Mouse (Mus musculus) spleen, adult 2 months (tissue): Measurements from ENCODE around the gene Akap5. TPM values are rescaled to one million over a fixed set of nuclear protein-coding genes. Genes with fewer than 3 reads are reported as not detected.

ENCODE experiments used
- DNase-seq, 2 experiments: peaks; one replicate each; pipeline versions ENCODE4 v3.0.0 to v3.0.0-alpha.2; 2012 to 2021; ENCODE audit warnings: low spot score in 2 of 2, low read depth in 1 of 2
- H3K27ac ChIP-seq: fragments of 200-500 bp; 2 replicates; pipeline ENCODE4 v1.5.1; 2012; ENCODE audit warnings: low read length, inconsistent platforms; ENCODE audit not compliant: insufficient read depth
- H3K27me3 ChIP-seq: fragments of 200-500 bp; 2 replicates; pipeline ENCODE4 v1.6.1; 2012; ENCODE audit warnings: mild to moderate bottlenecking, moderate library complexity, low read length, inconsistent platforms; ENCODE audit not compliant: control insufficient read depth, insufficient read depth
- H3K36me3 ChIP-seq: fragments of 200-500 bp; 2 replicates; pipeline ENCODE4 v1.6.1; 2012; ENCODE audit warnings: mild to moderate bottlenecking, low read length, inconsistent platforms; ENCODE audit not compliant: control insufficient read depth, insufficient read depth
- H3K4me1 ChIP-seq: fragments of 200-500 bp; 2 replicates; pipeline ENCODE4 v1.6.1; 2011; ENCODE audit warnings: inconsistent platforms; ENCODE audit not compliant: control insufficient read depth, insufficient read depth, insufficient read length
- H3K4me3 ChIP-seq: fragments of 200-500 bp; 2 replicates; pipeline ENCODE4 v1.5.1; 2011; ENCODE audit warnings: mild to moderate bottlenecking, inconsistent platforms; ENCODE audit not compliant: insufficient read depth, insufficient read length; ENCODE audit errors: extremely low read depth
- CTCF ChIP-seq: fragments of 200-500 bp; IDR thresholded peaks from 2 replicates; pipeline ENCODE4 v1.5.1; 2011; ENCODE audit warnings: mild to moderate bottlenecking, inconsistent platforms; ENCODE audit not compliant: insufficient read depth, insufficient read length, insufficient replicate concordance; ENCODE audit errors: extremely low read depth
- POLR2A ChIP-seq: fragments of 200-500 bp; IDR thresholded peaks from 2 replicates; pipeline ENCODE4 v1.6.1; 2011; ENCODE audit warnings: low read depth, low read length, inconsistent platforms
- WGBS: fragments of 180-500 bp; shearing (Covaris S2); methylation state at CpG from one replicate; pipeline ENCODE4 v1.1.7; 2018; 5-methylcytosine and 5-hydroxymethylcytosine counted together
- polyA plus RNA-seq: library from polyadenylated mRNA; depleted of rRNA; stranded (reverse); fragments of >200 nt; gene quantifications from 2 replicates; pipeline ENCODE4 v1.2.3, GENCODE M21; 2012

Gene Akap5
- polyA plus RNA-seq, 1 experiment, result 0.29 TPM

DNA sequence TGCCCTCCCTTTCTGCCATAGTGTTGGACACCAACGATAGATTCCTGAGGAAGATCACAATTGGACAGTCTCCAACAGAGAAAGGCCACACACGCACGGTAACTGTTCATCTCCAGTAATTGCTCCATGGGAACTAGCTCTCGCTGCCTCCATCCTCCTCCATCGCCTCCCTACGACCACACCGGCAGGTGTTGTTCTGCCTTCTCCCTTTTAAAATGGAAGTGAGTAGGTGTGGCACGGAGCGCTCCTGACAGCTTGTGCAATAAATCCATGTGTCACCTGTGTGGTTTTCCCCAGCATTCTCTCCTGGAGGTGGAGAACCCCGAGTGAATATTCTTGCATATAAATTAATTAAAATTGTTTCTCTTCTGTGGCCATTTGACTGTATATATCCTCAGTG, 24.3 kb upstream of the Akap5 start:
- no peak for TF ChIP-seq POLR2A
- no peak for TF ChIP-seq CTCF
- no peaks in the 10 kb centered on the region for H3K4me1 ChIP-seq
- no peak overlapping the region for H3K4me3 ChIP-seq
- H3K27ac ChIP-seq, result no peak overlapping the region
- WGBS, result 94% methylated on average over 10 of the region's 10 CpGs
- no peaks in the 10 kb centered on the region for H3K27me3 ChIP-seq
- DNase-seq, result no peak
- H3K36me3 ChIP-seq, result peaks cover 27% of the 10 kb centered on the region

DNA sequence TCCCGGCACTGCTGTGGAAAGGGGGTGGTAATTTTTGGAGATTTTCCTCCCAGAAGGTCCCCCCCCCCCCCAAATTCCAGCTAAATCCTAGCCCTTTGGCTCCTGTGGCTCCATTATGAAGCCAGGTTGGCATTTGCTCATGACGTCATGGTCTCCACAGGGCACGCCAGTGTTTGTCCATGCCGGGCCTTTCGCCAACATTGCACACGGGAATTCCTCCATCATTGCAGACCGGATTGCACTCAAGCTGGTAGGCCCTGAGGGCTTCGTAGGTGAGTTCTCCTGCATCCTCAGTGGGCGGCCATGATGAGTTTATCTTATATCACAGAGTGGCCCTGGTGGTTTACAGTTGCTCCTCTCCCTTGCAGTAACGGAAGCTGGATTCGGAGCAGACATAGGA, 21.2 kb upstream of the Akap5 start:
- TF ChIP-seq CTCF (no peak), POLR2A (no peak)
- no peak for DNase-seq
- H3K4me3 ChIP-seq, result no peak overlapping the region
- H3K4me1 ChIP-seq, result peaks cover 2% of the 10 kb centered on the region; the same call in 1 of the 2 replicates
- peaks cover 20% of the 10 kb centered on the region for H3K36me3 ChIP-seq
- 95% methylated on average over 11 of the region's 11 CpGs for WGBS
- no peak overlapping the region for H3K27ac ChIP-seq
- no peaks in the 10 kb centered on the region for H3K27me3 ChIP-seq

DNA sequence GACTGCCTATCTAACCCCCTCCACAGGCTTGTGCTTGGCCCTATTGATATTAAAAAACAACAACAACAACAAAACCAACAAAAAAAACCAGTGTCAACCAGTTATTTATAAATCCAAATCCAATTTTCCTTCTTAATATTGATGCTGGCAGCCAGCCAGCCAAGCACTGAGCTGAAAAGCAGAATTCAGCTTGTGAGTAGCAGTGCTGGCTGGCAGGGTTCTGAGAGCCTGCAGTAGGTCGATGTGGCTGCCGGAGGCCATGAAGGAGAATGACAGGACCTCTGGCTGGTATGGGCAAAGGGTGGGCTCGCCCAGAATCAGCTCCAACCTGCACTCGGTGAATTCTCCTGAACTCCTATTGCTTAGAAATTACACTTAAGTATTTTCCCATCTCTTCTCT, 20.5 kb upstream of the Akap5 start:
- Histone ChIP-seq H3K4me1 (peaks cover 5% of the 10 kb centered on the region; the same call in 1 of the 2 replicates), H3K36me3 (peaks cover 17% of the 10 kb centered on the region), H3K4me3 (no peak overlapping the region), H3K27ac (no peak overlapping the region), H3K27me3 (no peaks in the 10 kb centered on the region)
- TF ChIP-seq POLR2A (no peak), CTCF (no peak)
- DNase-seq, result no peak
- 88% methylated on average over 4 of the region's 4 CpGs for WGBS

DNA sequence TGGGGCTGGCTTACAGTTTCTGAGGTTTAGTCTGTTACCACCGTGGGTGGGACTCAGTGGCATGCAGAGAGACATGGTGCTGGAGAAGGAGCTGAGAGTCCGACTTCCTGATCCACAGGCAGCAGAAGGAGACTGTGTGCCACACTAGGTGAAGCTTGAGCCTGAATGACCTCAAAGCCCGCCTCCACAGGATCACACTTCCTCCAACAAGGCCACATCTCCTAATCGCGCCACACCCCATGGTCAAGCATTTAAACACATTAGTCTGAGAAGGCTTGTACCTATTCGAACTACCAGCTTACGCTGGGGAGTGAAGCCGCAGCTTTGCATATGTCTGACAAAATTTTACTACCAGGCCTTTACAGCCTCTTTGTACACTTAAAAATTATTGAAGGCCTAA, 19.6 kb upstream of the Akap5 start:
- TF ChIP-seq POLR2A (no peak), CTCF (no peak)
- DNase-seq, result no peak
- H3K27ac ChIP-seq, result no peak overlapping the region
- peaks cover 5% of the 10 kb centered on the region; the same call in 1 of the 2 replicates for H3K4me1 ChIP-seq
- H3K36me3 ChIP-seq, result peaks cover 17% of the 10 kb centered on the region
- no peak overlapping the region for H3K4me3 ChIP-seq
- 91% methylated on average over 8 of the region's 8 CpGs for WGBS
- no peaks in the 10 kb centered on the region for H3K27me3 ChIP-seq

DNA sequence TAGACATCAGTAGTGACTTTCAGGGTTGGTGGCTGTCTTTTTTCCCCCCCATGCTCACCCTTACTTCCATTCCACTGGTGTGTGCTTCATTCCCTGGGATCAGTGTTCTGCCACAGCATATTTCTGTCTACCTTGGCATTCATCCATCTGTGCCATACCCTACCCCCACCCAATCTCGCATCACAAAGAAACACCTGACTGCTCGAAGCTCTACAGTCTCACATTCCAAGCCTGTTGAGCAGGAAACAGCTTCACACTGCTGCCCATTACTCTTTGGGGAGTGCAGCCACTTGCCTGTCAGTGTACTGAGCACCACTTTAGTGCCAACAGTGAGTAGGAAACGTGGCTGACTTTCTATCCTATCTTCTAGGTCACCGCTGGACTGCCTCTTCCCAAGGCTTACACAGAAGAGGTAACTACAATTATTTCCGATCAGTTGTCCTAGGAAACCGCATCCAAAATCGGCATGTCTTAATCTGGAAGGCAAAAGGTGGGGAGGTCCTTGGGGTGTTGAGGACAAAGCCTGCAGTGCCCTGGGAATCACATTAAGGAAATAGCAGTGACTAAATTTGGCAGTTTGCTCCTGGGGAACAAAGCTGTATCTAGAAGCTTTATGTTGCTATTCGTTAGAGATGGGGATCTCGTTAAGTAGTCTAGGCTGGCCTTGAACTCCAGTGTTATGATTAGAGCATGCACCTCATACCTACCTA, 17.7 kb upstream of the Akap5 start:
- TF ChIP-seq POLR2A (no peak), CTCF (no peak)
- peaks cover 5% of the 10 kb centered on the region; the same call in 1 of the 2 replicates for H3K4me1 ChIP-seq
- H3K36me3 ChIP-seq, result peaks cover 13% of the 10 kb centered on the region
- WGBS, result 88% methylated on average over 9 of the region's 9 CpGs
- H3K4me3 ChIP-seq, result no peak overlapping the region
- H3K27me3 ChIP-seq, result no peaks in the 10 kb centered on the region
- H3K27ac ChIP-seq, result no peak overlapping the region; the same call in 1 of the 2 replicates
- DNase-seq, result peak in 1 of 2 experiments; percentile 12

DNA sequence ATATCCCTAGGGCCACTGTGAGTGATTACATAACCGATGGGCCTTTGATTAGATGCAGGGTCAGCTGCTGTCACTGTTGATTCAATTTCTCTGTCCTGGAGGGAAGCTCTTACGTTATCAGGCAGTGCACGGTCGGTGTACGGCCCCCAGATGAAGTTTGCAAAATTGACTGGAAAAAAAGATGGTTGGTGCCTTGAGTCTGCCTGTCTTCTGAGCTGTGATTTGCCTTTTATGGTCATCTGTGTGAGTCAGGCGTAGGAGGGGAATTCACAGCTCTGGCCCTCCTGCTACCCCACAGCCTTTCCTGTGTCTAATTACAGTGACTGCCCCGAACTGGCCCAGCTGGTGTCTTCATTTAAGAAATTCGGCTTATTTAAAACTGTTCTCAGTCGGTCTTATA, 16.7 kb upstream of the Akap5 start:
- Histone ChIP-seq H3K27ac (peak overlapping the region; percentile 82; the same call in 1 of the 2 replicates), H3K36me3 (peaks cover 15% of the 10 kb centered on the region; the same call in 1 of the 2 replicates), H3K4me3 (no peak overlapping the region), H3K4me1 (peaks cover 5% of the 10 kb centered on the region; the same call in 1 of the 2 replicates), H3K27me3 (no peaks in the 10 kb centered on the region)
- WGBS, result 71% methylated on average over 9 of the region's 9 CpGs
- TF ChIP-seq POLR2A, result no peak
- no peak for TF ChIP-seq CTCF
- DNase-seq, result peak; percentile 8 to 14

DNA sequence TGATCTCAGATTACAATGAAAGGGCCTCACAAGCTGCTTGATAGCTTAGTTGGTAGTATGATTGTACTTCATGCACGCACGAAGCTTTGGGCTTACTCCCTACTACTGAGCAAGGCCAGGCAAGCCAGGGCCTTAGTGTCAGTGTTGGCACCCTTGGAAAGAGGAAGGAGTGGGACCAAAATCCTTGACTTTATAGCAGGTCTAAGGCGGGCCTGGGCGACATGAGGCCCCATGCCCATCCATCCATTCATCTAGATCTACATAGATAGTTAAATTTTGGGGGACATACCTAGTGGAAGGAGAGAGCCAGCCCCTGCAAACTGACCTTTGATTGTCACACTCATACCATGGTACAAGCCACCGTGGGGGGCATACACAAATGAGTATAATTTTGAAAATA, 16.3 kb upstream of the Akap5 start:
- peak overlapping the region; percentile 82 for H3K27ac ChIP-seq
- H3K4me3 ChIP-seq, result no peak overlapping the region
- DNase-seq, result no peak
- 81% methylated on average over 5 of the region's 5 CpGs for WGBS
- no peaks in the 10 kb centered on the region for H3K27me3 ChIP-seq
- peaks cover 5% of the 10 kb centered on the region; the same call in 1 of the 2 replicates for H3K4me1 ChIP-seq
- peaks cover 19% of the 10 kb centered on the region for H3K36me3 ChIP-seq
- TF ChIP-seq POLR2A, result no peak
